Mouse (Mus musculus) heart, adult 18-20 months (tissue): ENCODE data around the gene Gclc. TPM values are rescaled to one million over a fixed set of nuclear protein-coding genes. Genes with fewer than 3 reads are reported as not detected.

Source experiments
- DNase-seq, 2 experiments: peaks; one replicate each; pipeline ENCODE4 v3.0.0; 2021 to 2022; ENCODE audit warnings: mixed read lengths in 1 of 2
- long read RNA-seq, 2 experiments: library from polyadenylated mRNA; stranded (forward); transcript quantifications; one replicate each; pipeline ENCODE4 v2.0.0; 2021
- total RNA-seq, 2 experiments: library from RNA; stranded (reverse); gene quantifications; 2 replicates each; pipeline ENCODE4 v1.2.3; 2021

The Gclc gene
- 10 to 100 TPM; 11.6 to 13.5 TPM for total RNA-seq
- long read RNA-seq, experiment 1, transcript Gclc-201 (16 exons, 3,423 nt) = major isoform, 15 of 20 reads
- long read RNA-seq, experiment 1, partial matches to known transcripts = 0 of 20 reads
- long read RNA-seq, experiment 1, other reads (novel, unspliced or antisense) = 5 of 20 reads
- long read RNA-seq, experiment 2, transcript Gclc-201 (16 exons, 3,423 nt) = major isoform, 7 of 7 reads
- long read RNA-seq, experiment 2, partial matches to known transcripts = 0 of 7 reads
- long read RNA-seq, experiment 2, other reads (novel, unspliced or antisense) = 0 of 7 reads

DNA sequence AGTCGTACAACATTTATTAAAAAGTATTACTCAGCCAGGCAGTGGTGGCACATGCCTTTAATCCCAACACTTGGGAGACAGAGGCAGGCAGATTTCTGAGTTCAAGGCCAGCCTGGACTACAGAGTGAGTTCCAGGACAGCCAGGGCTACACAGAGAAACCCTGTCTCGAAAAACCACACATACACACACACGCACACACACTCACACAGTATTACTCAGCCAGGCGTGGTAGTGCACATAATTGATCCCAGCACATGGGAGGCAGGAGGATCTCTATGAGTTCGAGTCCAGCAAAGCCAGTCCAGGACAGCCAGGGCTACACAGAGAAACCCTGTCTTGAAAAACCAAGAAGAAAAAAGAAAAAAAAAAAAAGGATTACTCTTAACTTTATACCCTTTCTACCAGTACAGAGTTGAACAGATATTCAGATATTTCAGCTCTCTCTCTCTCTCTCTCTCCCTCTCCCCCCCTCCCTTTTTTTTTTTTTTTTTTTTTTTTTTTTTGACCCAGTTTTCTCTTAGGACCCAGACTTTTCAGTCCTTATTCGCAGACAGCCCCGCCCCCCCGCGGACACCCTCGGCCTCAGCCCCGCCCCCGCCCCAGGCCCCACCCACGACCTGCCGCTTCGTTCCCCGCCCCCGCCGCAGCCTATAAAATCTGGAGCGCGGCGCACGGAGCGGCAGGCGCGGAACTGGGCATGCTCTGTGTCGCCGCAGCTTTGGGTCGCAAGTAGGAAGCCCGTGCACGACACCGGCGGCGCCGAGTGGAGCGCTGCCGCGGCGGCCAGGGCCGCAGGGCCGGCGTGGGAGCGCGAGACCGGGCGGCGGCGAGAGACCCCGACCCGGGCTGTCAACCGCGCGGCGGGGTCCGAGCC, at the start of gene Gclc:
Gene Gclc (plus strand): TSS at position 683 of the 875 bp plus-strand sequence.
- peak; percentile 94 to 95 for DNase-seq

DNA sequence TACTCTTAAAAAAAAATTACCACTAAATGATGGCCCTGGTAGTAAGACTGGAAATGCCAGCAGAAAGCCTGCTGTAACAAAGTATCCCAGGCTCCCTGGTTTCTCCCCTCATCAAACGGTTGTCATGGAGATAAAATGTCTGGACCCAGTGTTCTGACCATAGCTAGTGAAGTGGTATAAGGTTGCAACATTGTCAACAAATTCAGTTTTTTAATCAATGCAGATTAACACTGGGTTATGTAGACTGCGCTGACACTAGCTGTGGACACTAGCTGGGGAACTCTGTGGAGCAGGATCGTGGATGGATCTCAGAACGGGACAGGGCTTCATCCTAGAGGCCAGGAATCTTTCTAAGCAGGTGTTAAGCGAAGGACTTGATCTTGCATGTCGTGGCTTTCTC, 47.8 kb upstream of the Gclc start:
- no peak for DNase-seq

DNA sequence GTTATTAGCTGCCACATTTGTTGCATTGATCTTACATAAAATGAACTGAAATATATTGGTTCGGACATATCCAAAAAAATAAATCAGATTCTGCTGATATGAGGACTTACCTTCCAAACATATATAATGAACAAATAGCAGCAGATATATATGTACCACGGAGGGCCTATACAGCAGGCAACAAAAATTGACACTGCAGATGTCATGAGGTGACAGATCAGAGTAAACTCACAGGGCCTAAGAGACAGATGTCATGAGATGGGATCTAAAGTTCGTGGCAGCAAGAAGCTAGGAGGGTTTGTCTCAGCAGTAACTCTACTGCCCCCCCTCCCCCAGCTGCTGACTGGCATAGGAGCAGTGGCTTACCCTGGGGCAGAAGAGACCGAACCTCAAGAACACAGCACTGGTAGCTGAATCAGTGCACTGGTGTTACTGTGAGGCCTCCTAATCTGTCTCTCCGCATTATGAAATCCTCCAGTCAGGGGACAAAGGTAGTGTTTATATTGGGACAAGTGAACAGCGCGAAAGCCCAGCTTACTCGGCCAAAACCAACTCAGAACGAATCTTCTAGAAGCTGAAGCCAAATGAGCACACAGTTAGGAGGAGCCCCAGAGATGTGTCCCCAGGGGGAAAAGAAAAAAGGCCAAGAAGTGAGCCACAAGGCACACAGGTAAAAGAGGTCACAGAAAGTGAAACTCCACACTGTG, 46.7 kb upstream of the Gclc start:
- DNase-seq = no peak

DNA sequence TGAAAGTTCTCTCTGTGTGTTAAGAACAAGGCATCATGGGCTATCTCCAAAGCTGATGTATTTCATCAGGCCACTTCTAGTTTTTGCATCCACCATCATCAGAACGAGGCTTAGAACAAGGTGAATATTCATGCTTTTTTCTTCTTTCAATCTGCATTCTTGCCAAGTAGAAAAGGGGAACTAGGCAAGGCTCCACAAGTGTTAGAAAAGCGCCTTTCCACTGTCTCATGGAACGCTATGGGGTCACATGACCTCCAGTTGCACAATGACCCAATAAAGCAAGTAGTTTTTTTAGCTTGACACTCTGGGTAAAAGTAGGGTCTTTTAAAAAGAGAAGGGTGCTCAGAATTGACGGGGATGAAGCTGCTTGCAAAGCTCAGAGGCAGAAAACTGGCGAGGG, 45.4 kb upstream of the Gclc start:
- peak; percentile 17 to 23 for DNase-seq

DNA sequence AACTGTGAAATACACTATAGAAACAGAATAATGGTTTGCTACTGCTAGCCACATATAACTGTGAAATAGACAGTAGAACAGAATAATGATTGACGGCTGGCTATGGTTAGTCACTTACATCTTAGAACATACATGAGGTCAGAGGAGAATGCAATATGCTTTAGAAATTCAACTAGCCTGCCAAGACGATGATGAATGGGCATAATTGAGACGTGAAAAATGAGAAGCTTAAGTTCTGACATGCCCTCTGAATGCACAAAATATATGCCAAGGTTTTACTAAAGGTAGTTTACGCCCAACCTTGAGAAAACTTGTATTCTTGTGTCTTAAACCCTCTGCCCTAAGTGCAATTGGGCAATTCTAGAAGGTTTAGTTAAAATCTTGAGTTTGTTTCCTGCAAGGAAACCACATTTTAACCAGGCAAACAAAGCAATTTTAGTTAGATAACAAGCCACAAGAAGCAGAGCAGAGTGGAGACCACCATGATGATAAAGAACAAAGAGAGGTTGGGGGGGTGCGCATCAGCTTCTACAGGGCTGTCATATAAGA, 43.2 kb upstream of the Gclc start:
- no peak for DNase-seq

DNA sequence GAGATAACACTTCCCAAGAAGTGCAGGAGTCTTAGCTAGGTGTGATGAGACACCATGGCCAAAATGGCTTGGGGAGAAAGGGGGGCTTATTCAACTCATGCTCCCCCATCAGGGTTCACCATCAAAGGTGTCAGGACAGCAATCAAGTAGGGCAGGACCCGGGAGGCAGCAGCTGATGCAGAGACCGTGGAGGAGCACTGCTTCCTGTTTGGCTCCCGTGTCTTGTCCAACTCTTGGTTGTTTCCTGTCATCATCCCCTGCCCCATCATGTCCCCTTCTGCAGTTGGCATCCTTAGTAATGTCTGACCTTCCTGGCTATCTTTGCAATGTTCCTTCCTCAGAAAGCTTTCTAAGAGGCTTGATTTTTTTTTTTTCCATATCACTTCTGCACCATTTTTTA, 41.5 kb upstream of the Gclc start:
- no peak for DNase-seq

DNA sequence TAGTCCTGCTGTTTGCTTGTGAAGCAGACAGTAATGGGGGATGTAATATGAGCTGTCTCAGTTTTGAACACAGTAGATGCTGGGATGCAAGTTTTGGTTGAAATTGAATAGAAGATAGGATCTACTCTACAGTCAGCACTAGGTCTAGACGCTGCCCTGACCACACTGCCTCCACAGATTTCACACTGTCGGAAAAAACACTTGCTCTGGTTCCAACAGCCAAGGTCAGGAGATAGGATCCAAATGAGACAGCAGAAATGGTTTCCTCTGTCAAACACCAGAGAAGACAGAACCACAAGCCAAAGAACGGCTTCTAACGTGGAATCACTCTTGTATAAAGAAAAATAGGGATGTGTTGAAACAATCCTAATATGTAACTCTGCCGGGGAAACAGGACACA, 41.0 kb upstream of the Gclc start:
- peak in 1 of 2 experiments; percentile 14 for DNase-seq

DNA sequence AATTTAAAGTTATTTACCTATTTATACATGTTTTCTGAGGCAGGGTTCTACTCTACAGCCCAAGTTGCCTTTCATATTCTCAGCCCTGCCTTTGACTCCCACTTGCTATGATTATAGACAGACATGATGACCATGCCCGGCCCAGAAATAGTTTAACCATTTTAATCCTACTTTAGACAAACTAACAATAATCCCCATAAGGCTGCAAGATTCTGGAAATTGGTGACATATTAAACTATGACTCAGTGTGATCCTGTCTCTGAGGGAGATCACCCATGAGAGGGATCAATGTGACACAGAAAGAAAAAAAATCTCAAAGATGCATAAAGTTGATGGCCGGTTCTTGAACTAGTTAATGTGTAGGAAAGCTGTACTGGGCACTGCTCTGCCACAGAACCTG, 39.1 kb upstream of the Gclc start:
- no peak for DNase-seq

DNA sequence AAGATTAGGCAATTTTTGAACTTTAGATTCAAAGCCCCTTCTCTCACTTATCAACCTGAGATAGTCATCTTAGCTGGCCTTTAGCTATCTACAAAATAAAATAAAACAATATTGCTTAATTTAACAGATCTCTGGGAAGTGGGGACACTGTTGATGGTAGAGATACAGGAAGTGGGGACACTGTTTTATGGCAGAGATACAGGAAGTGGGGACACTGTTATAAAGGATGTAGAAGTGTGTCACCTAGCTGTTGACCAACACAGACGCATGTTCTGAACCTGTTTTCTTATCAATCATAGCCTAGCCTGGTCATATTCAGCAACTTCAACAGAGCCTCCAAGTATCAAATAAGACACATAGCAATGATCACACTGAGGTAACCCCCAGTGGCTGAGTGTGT, 38.3 kb upstream of the Gclc start:
- DNase-seq = no peak

DNA sequence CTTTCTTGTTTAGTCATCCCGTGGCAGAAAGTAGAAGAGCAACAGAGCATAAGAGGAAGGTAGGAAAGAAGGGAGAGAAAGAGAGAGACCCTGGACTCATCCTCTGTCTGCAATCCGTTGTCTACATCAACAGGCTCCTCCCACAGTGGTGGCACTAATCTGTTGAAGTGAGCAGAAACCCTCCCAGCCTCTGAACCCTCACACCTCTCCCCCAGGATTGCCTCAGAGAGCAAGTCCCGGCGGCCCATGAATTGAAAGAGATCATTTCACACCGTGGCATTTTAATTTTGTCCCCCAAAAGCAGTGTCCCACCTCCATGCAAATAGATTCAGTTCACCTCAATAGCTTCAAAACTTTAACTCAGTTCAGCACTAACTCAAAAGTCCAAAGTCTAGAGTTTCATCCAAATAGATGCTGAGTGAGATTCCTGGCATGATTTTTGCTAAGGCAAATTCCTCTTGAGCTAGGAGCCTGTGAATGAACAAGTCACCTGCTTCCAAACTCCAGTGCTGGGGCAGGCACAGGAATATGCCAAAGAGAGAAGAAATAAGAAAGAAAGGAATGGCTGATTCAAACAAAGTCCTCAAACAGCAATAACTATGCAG, 36.4 kb upstream of the Gclc start:
- DNase-seq = no peak

DNA sequence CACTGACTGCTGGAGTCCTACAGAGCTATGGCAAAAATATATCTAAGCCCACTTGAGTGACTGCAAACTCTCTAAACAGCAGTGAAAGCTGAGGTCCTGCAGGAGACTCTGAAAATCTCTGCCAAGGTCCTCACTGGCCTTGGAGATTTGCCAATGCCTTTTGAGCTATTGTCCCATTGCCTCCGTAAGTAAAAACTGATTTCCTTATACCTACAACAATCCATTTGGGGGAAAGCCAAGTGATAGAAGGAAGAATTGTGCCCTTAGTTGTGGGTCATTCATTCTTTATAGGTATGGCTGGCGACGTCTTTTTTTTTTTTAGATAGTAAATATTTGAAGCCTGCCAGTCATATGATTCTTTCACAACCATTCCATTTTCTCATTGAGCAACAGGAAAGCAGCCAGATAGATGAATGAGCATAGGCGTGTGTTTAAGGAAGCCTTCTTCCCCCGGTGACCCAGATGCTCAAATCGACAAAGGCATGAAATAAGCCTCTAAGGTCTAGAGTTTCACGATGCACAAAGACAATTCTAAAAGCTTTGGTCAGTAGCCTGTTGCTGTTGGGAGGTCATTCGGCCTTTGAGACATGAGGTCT, 35.4 kb upstream of the Gclc start:
- DNase-seq = no peak

DNA sequence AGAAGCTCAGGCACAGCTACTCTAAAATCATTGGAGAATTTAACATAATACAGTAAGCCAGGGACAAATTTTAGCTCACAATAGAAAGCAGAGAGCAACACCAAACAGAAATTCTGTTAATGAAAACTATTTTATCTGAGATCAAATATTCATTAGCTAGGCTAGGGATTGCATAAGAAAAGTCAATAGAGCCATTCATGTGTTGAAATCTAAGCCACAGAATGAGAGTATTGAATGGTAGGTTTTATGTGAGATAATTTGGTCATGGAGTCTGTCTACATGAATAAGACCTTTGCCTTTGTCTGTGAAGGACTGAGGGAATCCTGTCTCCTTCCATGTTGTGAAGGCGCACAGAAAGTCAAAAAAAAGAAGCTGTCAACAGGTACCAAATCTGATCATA, 34.7 kb upstream of the Gclc start:
- no peak for DNase-seq

DNA sequence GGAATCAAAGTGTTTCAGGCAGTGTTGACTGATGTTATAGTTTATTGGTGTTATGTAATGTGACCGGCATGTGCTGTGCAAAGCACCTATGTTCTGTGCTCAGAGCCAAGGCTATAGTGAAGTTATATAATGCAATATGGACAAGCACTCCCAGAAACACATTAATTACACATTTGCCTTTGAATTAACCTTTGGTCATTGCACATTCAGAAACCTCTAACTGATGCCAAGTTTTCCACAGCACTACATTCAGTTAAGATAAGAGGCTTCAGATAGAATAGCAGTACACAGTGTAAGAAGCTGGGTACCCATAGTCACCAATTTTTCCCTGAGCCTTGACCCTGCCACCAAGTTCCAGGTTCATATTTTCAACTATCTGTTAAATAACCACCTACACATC, 32.0 kb upstream of the Gclc start:
- DNase-seq = no peak

DNA sequence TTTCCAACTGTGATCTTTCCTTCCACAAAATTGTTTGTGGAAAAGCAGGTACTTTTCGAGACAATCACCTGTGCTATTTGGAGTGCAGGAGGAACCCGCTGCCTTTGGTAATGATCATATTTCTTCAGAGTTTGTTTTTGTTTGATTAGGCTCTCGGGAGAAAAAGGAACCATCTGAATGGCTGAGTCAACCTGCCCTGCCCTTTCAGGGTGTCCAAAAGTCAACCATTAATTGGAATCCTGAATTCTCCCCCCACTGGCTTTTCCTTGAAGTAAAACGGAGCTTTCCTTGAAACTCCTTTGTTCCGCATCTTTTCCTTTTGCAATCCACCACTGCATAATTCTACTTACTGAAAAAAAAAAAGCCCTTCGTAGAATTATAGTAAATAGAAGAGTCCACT, 30.1 kb upstream of the Gclc start:
- DNase-seq = no peak

DNA sequence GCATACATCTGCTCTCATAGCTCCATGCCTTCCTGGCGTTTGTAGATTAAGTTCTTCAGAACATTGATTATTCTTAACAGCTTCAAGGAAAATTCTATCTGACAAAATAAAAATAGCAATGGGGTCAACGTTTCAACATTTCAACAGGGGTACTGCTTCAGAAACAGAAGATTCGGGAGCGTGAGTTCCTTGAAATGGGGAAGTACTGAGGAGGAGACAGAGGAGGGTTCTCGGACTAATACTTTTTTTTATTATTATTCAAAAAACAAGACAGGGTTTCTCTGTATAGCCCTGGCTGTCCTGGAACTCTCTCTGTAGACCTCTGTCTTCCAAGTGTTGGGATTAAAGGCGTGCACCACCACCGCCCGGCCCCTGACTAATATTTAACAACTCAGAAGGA, 28.9 kb upstream of the Gclc start:
- DNase-seq = no peak

DNA sequence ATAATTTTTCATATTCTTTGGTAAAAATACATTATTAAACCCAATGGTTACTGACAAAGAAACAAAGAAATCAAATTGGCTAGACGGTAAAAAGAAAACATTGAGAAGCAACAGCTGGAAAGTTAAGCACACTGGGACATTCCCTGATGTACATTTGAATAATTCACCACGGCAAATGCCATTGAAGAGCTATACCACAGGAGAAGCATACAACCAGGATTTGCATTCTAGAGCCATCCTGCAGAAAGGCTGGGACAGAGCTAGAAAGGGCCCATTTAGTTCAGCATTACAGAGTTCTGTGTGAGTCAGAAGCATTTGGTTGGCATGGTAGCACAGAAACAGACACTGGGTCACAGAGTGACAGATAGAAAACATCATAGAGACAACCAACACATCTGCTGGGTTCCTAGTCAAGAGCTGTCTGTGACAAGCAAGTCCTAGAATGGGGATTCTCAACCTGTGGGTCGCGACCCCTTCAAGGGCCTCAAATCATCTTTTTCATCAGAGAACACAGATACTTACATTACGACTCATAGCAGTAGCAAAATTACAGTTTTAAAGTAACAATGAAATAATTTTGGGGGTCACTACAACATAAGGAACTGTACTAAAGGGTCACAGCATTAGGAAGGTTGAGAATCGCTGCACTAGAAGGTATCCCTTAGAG, 28.2 kb upstream of the Gclc start:
- DNase-seq = no peak

DNA sequence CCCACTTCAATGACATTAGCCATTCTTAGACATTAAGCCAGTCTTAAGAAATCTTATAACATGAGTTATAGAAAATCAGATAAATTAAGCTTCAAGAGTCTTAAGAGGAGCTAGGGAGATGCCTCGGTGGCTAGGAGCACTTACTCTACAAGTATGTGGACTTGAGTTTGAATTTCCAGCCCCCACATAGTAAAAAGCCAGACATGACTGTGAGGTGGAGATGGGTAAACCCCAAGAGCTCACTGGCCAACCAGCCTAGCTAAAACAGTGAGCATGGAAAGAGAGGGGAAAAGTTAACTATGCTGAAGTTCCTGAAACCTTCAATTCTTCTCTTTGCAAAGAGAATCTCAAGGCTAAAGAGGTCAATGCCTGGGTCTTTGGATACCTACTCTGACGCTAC, 27.3 kb upstream of the Gclc start:
- DNase-seq = no peak

DNA sequence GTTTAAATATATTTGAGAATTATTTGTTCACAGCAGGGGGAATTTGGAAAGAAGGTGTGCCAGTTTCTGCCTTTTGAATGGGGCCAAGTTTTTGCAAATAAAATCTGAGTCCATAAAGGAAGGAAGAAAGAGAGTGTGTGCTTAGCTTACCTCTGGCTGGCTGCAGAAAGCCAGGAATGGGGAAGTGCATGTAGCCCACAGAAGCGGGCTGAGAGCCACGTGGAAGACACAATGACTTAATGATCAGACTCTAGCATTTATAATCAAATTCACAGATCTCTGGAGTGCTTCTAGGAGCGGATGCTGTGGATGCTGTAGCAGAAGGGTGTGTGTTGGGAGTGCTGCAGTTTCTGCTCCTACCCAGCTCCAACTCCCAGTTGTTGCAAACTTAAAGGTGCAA, 22.3 kb upstream of the Gclc start:
- DNase-seq = no peak

DNA sequence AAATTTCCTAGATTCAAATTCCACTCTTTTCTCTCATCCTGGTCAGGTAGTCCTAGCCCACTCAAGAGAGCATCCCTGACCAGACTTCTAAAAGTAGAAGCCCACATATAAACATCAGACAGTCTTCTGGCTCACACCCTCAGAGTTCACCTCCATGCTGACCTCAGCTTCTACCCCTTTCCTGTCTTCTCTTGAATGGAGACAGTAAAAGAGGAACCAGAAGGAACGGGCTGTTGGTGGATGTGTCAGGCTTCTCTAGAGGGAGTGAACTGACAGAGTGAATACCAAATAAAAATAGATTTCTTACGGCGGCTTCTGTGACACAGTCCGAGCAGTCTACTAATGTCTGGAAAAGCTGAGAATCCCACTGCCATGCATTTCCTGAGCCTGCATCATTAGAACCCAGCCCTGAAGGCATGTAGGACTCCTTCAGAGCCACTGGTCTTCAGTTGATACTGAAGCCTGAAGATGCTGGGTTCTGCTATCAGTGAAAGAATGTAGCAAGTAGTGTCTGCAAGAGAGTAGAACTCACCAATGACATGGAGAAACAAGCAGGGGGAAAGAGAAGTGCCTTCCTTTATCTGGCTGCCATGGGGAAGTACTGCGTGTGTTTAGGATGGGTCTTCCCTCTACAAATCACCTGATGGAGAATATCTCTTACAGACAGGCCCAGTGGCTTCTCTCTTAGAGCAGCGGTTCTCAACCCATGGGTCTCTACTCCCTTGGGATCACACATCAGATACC, 16.9 kb upstream of the Gclc start:
- DNase-seq = peak in 1 of 2 experiments; percentile 21

DNA sequence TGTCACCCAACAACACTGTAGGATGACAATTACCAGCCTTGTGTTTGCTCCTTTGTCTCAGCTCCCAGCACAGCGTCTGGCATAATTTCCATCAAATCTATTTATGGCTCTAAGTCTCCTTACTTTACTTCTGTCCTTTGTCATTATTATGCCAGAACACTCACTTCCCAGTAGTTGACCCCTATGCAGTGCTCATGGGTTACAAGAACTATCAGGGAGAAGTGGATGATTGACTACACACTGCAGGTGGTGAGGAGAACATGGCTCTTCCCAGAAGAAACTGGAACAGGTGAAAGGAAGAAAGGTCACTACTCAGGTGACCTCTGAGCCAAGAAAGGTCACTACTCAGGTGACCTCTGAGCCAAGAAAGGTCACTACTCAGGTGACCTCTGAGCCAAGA, 12.9 kb upstream of the Gclc start:
- no peak for DNase-seq

DNA sequence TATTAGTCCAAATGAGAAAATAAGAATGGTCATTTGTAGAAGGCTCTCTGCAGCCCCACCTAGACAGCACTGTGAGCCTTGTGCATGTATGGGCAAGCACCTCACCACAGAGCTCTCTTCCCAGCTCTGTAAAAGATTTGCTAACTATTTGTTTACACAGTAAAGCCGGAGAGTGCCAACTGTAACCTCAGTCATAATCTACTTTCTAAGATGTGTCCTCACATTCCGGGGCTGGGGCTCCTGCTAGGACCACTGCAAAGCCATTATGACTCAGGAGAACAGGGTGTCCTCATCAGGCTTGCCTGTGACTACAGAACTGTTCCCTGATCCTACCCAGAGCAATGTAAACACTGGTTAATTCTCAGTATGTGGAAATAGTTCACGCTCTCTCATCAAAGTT, 9.5 kb upstream of the Gclc start:
- DNase-seq = no peak
